Mouse (Mus musculus) left cerebral cortex, adult 2 months (tissue): ENCODE measurements around the gene Crtc1. TPM values are rescaled to one million over a fixed set of nuclear protein-coding genes. Genes with fewer than 3 reads are reported as not detected.

ENCODE experiments used
- DNase-seq, 2 experiments: peaks; one replicate each; pipeline ENCODE4 v3.0.0; 2021 to 2022; ENCODE audit warnings: low spot score in 2 of 2, mixed read lengths in 1 of 2; ENCODE audit errors: extremely low spot score in 1 of 2
- H3K27ac ChIP-seq: fragments of 200-600 bp; 2 replicates; pipeline ENCODE4 v1.8.1; 2022
- H3K4me3 ChIP-seq: fragments of 200-600 bp; 2 replicates; pipeline ENCODE4 v1.8.1; 2022
- CTCF ChIP-seq: fragments of 200-600 bp; IDR thresholded peaks from 2 replicates; pipeline ENCODE4 v1.8.1; 2022; ENCODE audit warnings: antibody characterized with exemption, mild to moderate bottlenecking, moderate library complexity
- intact Hi-C: fragments of 180-260 bp; cut with DNase I; formaldehyde crosslinking; loops from one replicate; pipeline ENCODE4 v1.15.1; 2025
- total RNA-seq, 2 experiments: library from RNA; stranded (reverse); gene quantifications; 2 replicates each; pipeline ENCODE4 v1.2.3; 2021

The Crtc1 gene
- total RNA-seq, 2 experiments from 2014 or later: 134 to 153 TPM

- peak within 1 kb of the TSS; percentile 87 for H3K4me3 ChIP-seq
Measured at GRCm38 (mm10) chr8:70353194-70353817, 86.1 kb downstream of the Crtc1 start, which contains the start of gene Upf1. TSS of gene Upf1 (minus strand) at chr8:70353278.

GRCm38 (mm10) chr8:70352657-70353151, 86.7 kb downstream of the Crtc1 start:
- peak overlapping the region; percentile 87 for H3K4me3 ChIP-seq
- H3K27ac ChIP-seq: peak overlapping the region; percentile 82
- no peak for TF ChIP-seq CTCF
- peak in 1 of 2 experiments; percentile 57 for DNase-seq
- intact Hi-C loops: loop anchor here (5.0 to 10.0 kb wide), 2 partner anchors 65 to 152 kb away; partner anchors contain the start of gene Rex1bd

More at GRCm38 (mm10) chr8:70353194-70353817, 86.1 kb downstream of the Crtc1 start, which contains the start of gene Upf1:
- intact Hi-C loops: loop anchor here (5.0 to 10.0 kb wide), 2 partner anchors 64 to 151 kb away; partner anchors contain the start of gene Rex1bd
- peak within 1 kb of the TSS; percentile 90 for H3K27ac ChIP-seq
- no peak for TF ChIP-seq CTCF
- peak; percentile 100 for DNase-seq

- no peak for TF ChIP-seq CTCF
- no peak for DNase-seq
- Histone ChIP-seq H3K4me3 (peak overlapping the region; percentile 87), H3K27ac (peak overlapping the region; percentile 82)
- intact Hi-C loops: loop anchor here (5.0 to 10.0 kb wide), 2 partner anchors 65 to 153 kb away; partner anchors contain the start of gene Rex1bd
Measured at GRCm38 (mm10) chr8:70352000-70352384, 87.4 kb downstream of the Crtc1 start.

GRCm38 (mm10) chr8:70351035-70351999, 88.1 kb downstream of the Crtc1 start:
- no peak for TF ChIP-seq CTCF
- intact Hi-C loops: loop anchor here (5.0 to 10.0 kb wide), 2 partner anchors 66 to 153 kb away; partner anchors contain the start of gene Rex1bd
- Histone ChIP-seq H3K4me3 (peak overlapping the region; percentile 87), H3K27ac (peak overlapping the region; percentile 82)
- DNase-seq: peak in 1 of 2 experiments; percentile 59

GRCm38 (mm10) chr8:70347860-70348420, 91.4 kb downstream of the Crtc1 start:
- Histone ChIP-seq H3K4me3 (no peak overlapping the region), H3K27ac (no peak overlapping the region)
- no peak for TF ChIP-seq CTCF
- no peak for DNase-seq
- intact Hi-C loops: no loop called here

GRCm38 (mm10) chr8:70347443-70347842, 91.9 kb downstream of the Crtc1 start:
- H3K4me3 ChIP-seq: no peak overlapping the region
- no peak overlapping the region for H3K27ac ChIP-seq
- intact Hi-C loops: no loop called here
- no peak for DNase-seq
- no peak for TF ChIP-seq CTCF

GRCm38 (mm10) chr8:70344279-70344678, 95.1 kb downstream of the Crtc1 start:
- no peak for DNase-seq
- TF ChIP-seq CTCF: no peak
- H3K4me3 ChIP-seq: no peak overlapping the region
- H3K27ac ChIP-seq: no peak overlapping the region
- intact Hi-C loops: no loop called here

GRCm38 (mm10) chr8:70343696-70344095, 95.7 kb downstream of the Crtc1 start:
- Histone ChIP-seq H3K27ac (no peak overlapping the region), H3K4me3 (no peak overlapping the region)
- DNase-seq: no peak
- intact Hi-C loops: no loop called here
- peak; percentile 59 for TF ChIP-seq CTCF

GRCm38 (mm10) chr8:70343076-70343475, 96.3 kb downstream of the Crtc1 start:
- no peak for DNase-seq
- intact Hi-C loops: no loop called here
- Histone ChIP-seq H3K27ac (no peak overlapping the region), H3K4me3 (no peak overlapping the region)
- no peak for TF ChIP-seq CTCF

GRCm38 (mm10) chr8:70342007-70342406, 97.4 kb downstream of the Crtc1 start:
- Histone ChIP-seq H3K27ac (no peak overlapping the region), H3K4me3 (no peak overlapping the region)
- DNase-seq: no peak
- no peak for TF ChIP-seq CTCF
- intact Hi-C loops: no loop called here

GRCm38 (mm10) chr8:70340659-70341058, 98.7 kb downstream of the Crtc1 start:
- TF ChIP-seq CTCF: no peak
- DNase-seq: no peak
- Histone ChIP-seq H3K4me3 (no peak overlapping the region), H3K27ac (no peak overlapping the region)
- intact Hi-C loops: no loop called here
